Mouse (Mus musculus): Measurements from ENCODE around the gene Slc50a1.

DNA sequence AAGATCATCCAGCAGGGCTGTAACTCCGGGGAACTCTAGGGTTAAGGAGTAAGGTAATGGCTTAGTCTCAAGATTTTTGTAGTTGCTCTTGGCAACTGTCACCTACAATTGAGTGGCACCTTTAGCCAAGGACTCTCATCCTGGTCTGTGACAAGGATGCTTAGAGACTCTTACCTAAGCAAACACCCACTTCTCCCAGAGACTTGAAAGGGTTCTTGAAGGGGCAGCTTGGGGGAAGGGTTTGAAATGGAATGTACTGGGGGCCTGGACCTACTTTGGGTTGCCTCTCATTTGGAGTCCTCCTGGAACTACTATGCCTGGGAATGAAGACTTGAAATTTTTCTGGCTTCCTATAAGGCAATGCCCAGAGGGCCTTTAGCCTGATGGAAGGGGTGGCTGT, 52.1 kb downstream of the Slc50a1 start:
- TF ChIP-seq HCFC1 (IDR thresholded peaks at IDR 0.05; ENCODE audit: low read depth, low read length) (no peak), ZNF384 (IDR thresholded peaks at IDR 0.05; ENCODE audit: low read depth, low read length) (no peak), CTCF (conservative IDR thresholded peaks at IDR 0.05 in 1 of 2, IDR thresholded peaks at IDR 0.05 in 1 of 2; ENCODE audit: low read depth in 2 of 2, low read length in 2 of 2) (no peak)

Data from CH12.LX (cell line).